Mouse (Mus musculus): Measurements from ENCODE around the gene Trnau1ap. TPM values are rescaled to one million over a fixed set of nuclear protein-coding genes. Genes with fewer than 3 reads are reported as not detected.

Gene Trnau1ap
- polyA plus RNA-seq, 1 experiment, result 23.1 TPM

GRCm38 (mm10) chr4:132275949-132276348, 53.4 kb downstream of the Trnau1ap start:
- no peak overlapping the region for H3K4me3 ChIP-seq (ENCODE audit: control insufficient read depth, insufficient read depth, low read length)
- no peak for TF ChIP-seq CTCF (IDR thresholded peaks at IDR 0.05; ENCODE audit: borderline replicate concordance, control insufficient read depth, extremely low read depth, insufficient read depth, low read length, poor library complexity)
- no peak for TF ChIP-seq POLR2A (IDR thresholded peaks at IDR 0.05; ENCODE audit: control insufficient read depth, extremely low read depth, insufficient read depth, low read length, poor library complexity)
- no peak for DNase-seq
- 88% methylated on average over 3 of the region's 3 CpGs for WGBS
- no peaks in the 10 kb centered on the region for H3K36me3 ChIP-seq (ENCODE audit: control insufficient read depth, insufficient read depth, low read length)
- H3K4me1 ChIP-seq (replicated peaks; ENCODE audit: control insufficient read depth, insufficient read depth, low read length), result 0 out of 2 replicates have a peak, but pooled peaks cover 6% of the 10 kb centered on the region
- H3K27me3 ChIP-seq (ENCODE audit: control insufficient read depth, insufficient read depth, low read length), result no peaks in the 10 kb centered on the region
- H3K27ac ChIP-seq (ENCODE audit: control insufficient read depth, insufficient read depth, low read length), result no peak overlapping the region

DNA sequence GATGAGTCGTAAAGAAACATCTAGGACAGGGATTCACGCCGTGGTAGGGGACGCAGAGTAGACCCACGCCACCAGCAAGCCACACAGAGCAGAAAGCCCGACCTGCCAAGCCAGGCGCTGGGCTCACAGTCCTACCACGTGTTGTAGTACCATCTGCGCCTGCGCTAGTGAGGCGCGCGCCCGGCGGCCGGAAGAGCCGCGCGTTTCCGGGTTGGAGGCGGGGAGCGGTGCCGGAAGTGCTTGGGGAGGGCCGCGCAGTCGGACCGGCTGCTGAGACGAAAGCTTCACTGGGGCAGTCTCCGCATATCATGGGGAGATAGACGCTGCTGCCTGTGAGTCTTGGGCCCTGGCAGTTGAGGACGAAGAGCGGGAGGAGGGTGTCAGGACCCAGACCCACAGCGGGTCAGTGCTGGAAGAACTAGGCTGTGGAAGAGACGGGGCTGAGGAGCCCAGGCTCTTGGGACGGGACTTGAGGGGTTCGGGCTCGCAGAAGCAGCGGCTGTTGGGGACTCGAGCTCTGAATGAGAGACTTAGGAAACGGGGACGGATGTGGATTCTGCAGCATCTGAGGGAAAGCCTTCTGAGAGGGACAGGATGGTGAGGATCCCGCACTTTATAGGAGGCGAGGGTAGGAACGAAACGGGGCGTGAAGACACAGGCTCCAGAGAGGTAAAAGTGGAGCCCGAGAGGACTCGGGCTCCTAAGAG, 55.0 kb downstream of the Trnau1ap start, which contains the start of gene Taf12:
TSS of gene Taf12 (plus strand) at position 220 of the 707 bp plus-strand sequence.
- WGBS, result under 1% methylated on average over 48 of the region's 48 CpGs
- TF ChIP-seq CTCF (IDR thresholded peaks at IDR 0.05; ENCODE audit: borderline replicate concordance, control insufficient read depth, extremely low read depth, insufficient read depth, low read length, poor library complexity) (no peak), POLR2A (IDR thresholded peaks at IDR 0.05; ENCODE audit: control insufficient read depth, extremely low read depth, insufficient read depth, low read length, poor library complexity) (peak; percentile 100)
- Histone ChIP-seq H3K36me3 (ENCODE audit: control insufficient read depth, insufficient read depth, low read length) (no peaks in the 10 kb centered on the region), H3K27ac (ENCODE audit: control insufficient read depth, insufficient read depth, low read length) (peak within 1 kb of the TSS; percentile 83), H3K4me3 (ENCODE audit: control insufficient read depth, insufficient read depth, low read length) (peak within 1 kb of the TSS; percentile 73), H3K27me3 (ENCODE audit: control insufficient read depth, insufficient read depth, low read length) (no peaks in the 10 kb centered on the region), H3K4me1 (replicated peaks; ENCODE audit: control insufficient read depth, insufficient read depth, low read length) (0 out of 2 replicates have a peak, but pooled peaks cover 7% of the 10 kb centered on the region)
- peak; percentile 91 for DNase-seq

- H3K36me3 ChIP-seq (ENCODE audit: control insufficient read depth, insufficient read depth, low read length), result no peaks in the 10 kb centered on the region
- 0 out of 2 replicates have a peak, but pooled peaks cover 3% of the 10 kb centered on the region for H3K4me1 ChIP-seq (replicated peaks; ENCODE audit: control insufficient read depth, insufficient read depth, low read length)
- WGBS, result 46% methylated on average over 2 of the region's 2 CpGs
- H3K27ac ChIP-seq (ENCODE audit: control insufficient read depth, insufficient read depth, low read length), result no peak overlapping the region
- TF ChIP-seq POLR2A (IDR thresholded peaks at IDR 0.05; ENCODE audit: control insufficient read depth, extremely low read depth, insufficient read depth, low read length, poor library complexity) (no peak), CTCF (IDR thresholded peaks at IDR 0.05; ENCODE audit: borderline replicate concordance, control insufficient read depth, extremely low read depth, insufficient read depth, low read length, poor library complexity) (no peak)
- H3K4me3 ChIP-seq (ENCODE audit: control insufficient read depth, insufficient read depth, low read length), result no peak overlapping the region
- H3K27me3 ChIP-seq (ENCODE audit: control insufficient read depth, insufficient read depth, low read length), result no peaks in the 10 kb centered on the region
- no peak for DNase-seq
Measured at GRCm38 (mm10) chr4:132273166-132273565, 56.2 kb downstream of the Trnau1ap start.

- no peaks in the 10 kb centered on the region for H3K27me3 ChIP-seq (ENCODE audit: control insufficient read depth, insufficient read depth, low read length)
- TF ChIP-seq POLR2A (IDR thresholded peaks at IDR 0.05; ENCODE audit: control insufficient read depth, extremely low read depth, insufficient read depth, low read length, poor library complexity), result peak; percentile 99
- TF ChIP-seq CTCF (IDR thresholded peaks at IDR 0.05; ENCODE audit: borderline replicate concordance, control insufficient read depth, extremely low read depth, insufficient read depth, low read length, poor library complexity), result no peak
- no peak overlapping the region for H3K4me3 ChIP-seq (ENCODE audit: control insufficient read depth, insufficient read depth, low read length)
- H3K4me1 ChIP-seq (replicated peaks; ENCODE audit: control insufficient read depth, insufficient read depth, low read length), result 0 out of 2 replicates have a peak, but pooled peaks cover 3% of the 10 kb centered on the region
- H3K27ac ChIP-seq (ENCODE audit: control insufficient read depth, insufficient read depth, low read length), result peak overlapping the region; percentile 79
- H3K36me3 ChIP-seq (ENCODE audit: control insufficient read depth, insufficient read depth, low read length), result no peaks in the 10 kb centered on the region
- WGBS, result under 1% methylated on average over 35 of the region's 35 CpGs
- peak; percentile 83 for DNase-seq
Measured at GRCm38 (mm10) chr4:132269740-132270560, 59.4 kb downstream of the Trnau1ap start.

DNA sequence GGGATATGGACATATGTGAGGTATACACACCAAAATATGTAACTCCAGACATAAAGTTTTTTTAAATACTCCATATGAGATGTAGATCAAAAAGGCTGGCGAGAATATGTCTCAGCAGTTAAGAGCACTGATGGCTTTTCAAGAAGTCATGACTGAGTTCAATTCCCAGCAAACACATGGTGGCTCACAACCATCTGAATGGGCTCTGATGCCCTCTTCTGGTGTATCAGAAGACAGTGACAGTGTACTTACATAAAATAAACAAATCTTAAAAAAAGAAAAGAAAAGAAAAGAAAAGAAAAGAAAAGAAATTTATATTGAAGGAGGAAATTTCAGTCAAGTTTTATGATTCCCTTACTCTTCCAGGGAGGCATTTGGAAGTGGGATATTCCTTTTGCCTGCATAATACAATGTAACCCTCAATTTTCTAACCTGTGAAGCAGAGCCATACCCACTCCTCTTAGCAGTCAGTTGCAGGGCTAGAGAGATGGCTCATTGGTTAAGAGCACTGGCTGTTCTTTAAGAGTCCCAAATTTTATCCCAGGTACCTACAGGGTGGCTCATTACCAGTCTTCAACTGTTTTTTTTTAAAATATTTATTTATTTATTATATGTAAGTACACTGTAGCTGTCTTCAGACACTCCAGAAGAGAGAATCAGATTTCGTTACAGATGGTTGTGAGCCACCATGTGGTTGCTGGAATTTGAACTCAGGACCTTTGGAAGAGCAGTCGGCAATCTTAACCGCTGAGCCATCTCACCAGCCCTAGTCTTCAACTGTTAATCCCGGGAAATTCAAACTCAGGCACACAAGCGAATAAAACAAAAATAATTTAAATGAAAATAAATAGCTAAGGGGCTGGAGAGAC, 60.2 kb downstream of the Trnau1ap start:
- DNase-seq, result no peak
- Histone ChIP-seq H3K27ac (ENCODE audit: control insufficient read depth, insufficient read depth, low read length) (peak overlapping the region; percentile 38; the same call in 1 of the 2 replicates), H3K4me3 (ENCODE audit: control insufficient read depth, insufficient read depth, low read length) (no peak overlapping the region), H3K36me3 (ENCODE audit: control insufficient read depth, insufficient read depth, low read length) (no peaks in the 10 kb centered on the region), H3K27me3 (ENCODE audit: control insufficient read depth, insufficient read depth, low read length) (no peaks in the 10 kb centered on the region), H3K4me1 (replicated peaks; ENCODE audit: control insufficient read depth, insufficient read depth, low read length) (0 out of 2 replicates have a peak, but pooled peaks cover 3% of the 10 kb centered on the region)
- no peak for TF ChIP-seq POLR2A (IDR thresholded peaks at IDR 0.05; ENCODE audit: control insufficient read depth, extremely low read depth, insufficient read depth, low read length, poor library complexity)
- TF ChIP-seq CTCF (IDR thresholded peaks at IDR 0.05; ENCODE audit: borderline replicate concordance, control insufficient read depth, extremely low read depth, insufficient read depth, low read length, poor library complexity), result no peak
- 10% methylated on average over 6 of the region's 6 CpGs for WGBS
